Mouse (Mus musculus) neural tube, embryonic 14.5 days (tissue): ENCODE results near the gene Pax4. TPM values are rescaled to one million over a fixed set of nuclear protein-coding genes. Genes with fewer than 3 reads are reported as not detected.

Experiments used
- ATAC-seq: fragments of 200-750 bp; cut with Nextera tagmentation; 2 replicates; pipeline ENCODE4 v1.8.0; 2017; ENCODE audit warnings: low read depth, mild to moderate bottlenecking, moderate TSS enrichment, moderate library complexity
- H3K27ac ChIP-seq: fragments of 300-500 bp; sonication (generic); 2 replicates; pipeline ENCODE4 v1.5.1; 2014; ENCODE audit warnings: low read depth, mild to moderate bottlenecking, control low read depth, low read length, moderate library complexity, mixed read lengths
- H3K27me3 ChIP-seq: fragments of 300-500 bp; sonication (generic); 2 replicates; pipeline ENCODE4 v1.6.1; 2014; ENCODE audit warnings: low read length; ENCODE audit not compliant: control insufficient read depth, insufficient read depth
- H3K36me3 ChIP-seq: fragments of 300-500 bp; sonication (generic); 2 replicates; pipeline ENCODE4 v1.6.1; 2014; ENCODE audit warnings: low read length, mixed read lengths; ENCODE audit not compliant: control insufficient read depth, insufficient read depth
- H3K4me1 ChIP-seq: fragments of 300-500 bp; sonication (generic); 2 replicates; pipeline ENCODE4 v1.6.1; 2014; ENCODE audit warnings: low read length; ENCODE audit not compliant: control insufficient read depth, insufficient read depth
- H3K4me2 ChIP-seq: fragments of 300-500 bp; sonication (generic); 2 replicates; pipeline ENCODE4 v1.6.1; 2014; ENCODE audit warnings: mild to moderate bottlenecking, low read depth, low read length, control low read depth
- H3K4me3 ChIP-seq: fragments of 300-500 bp; sonication (generic); 2 replicates; pipeline ENCODE4 v1.5.1; 2014; ENCODE audit warnings: low read depth, low read length, control low read depth, mixed read lengths
- H3K9ac ChIP-seq: fragments of 300-500 bp; sonication (generic); replicated peaks from 2 replicates; pipeline ENCODE4 v1.6.1; 2014; ENCODE audit warnings: low read depth, mild to moderate bottlenecking, control low read depth, low read length, mixed read lengths
- H3K9me3 ChIP-seq: fragments of 300-500 bp; sonication (generic); 2 replicates; pipeline ENCODE4 v1.6.1; 2016; ENCODE audit warnings: low read length; ENCODE audit not compliant: control insufficient read depth
- WGBS: fragments of 180-500 bp; shearing (Covaris S2); extraction: QIAGEN DNeasy Blood & Tissue Kit; methylation state at CpG from one replicate; pipeline ENCODE4 v1.1.7; 2014; 5-methylcytosine and 5-hydroxymethylcytosine counted together
- polyA plus RNA-seq: library from polyadenylated mRNA; unstranded; fragments of >200 nt; fragmentation: Nextera tagmentation; extraction: Ambion mirVana; gene quantifications from 2 replicates; pipeline ENCODE4 v1.2.1, GENCODE M21; 2014

Gene Pax4
- polyA plus RNA-seq, 1 experiment from 2014 or later = not detected

- Histone ChIP-seq H3K9ac (peak overlapping the region; percentile 70), H3K36me3 (no peaks in the 10 kb centered on the region), H3K27ac (no peak overlapping the region), H3K27me3 (no peaks in the 10 kb centered on the region), H3K4me2 (peak overlapping the region; percentile 82), H3K4me1 (peaks cover 14% of the 10 kb centered on the region; the same call in 1 of the 2 replicates), H3K4me3 (peak overlapping the region; percentile 80), H3K9me3 (no peaks in the 10 kb centered on the region)
- 8% methylated on average over 21 of the region's 21 CpGs for WGBS
- ATAC-seq = no peak
Observed at GRCm38 (mm10) chr6:28480752-28481492, 31.8 kb upstream of the Pax4 start.

- under 1% methylated on average over 68 of the region's 68 CpGs for WGBS
- Histone ChIP-seq H3K9me3 (no peaks in the 10 kb centered on the region), H3K36me3 (no peaks in the 10 kb centered on the region), H3K4me2 (peak overlapping the region; percentile 82), H3K4me1 (peaks cover 14% of the 10 kb centered on the region; the same call in 1 of the 2 replicates), H3K9ac (peak overlapping the region; percentile 70), H3K27me3 (no peaks in the 10 kb centered on the region), H3K4me3 (peak overlapping the region; percentile 80), H3K27ac (peak overlapping the region; percentile 39; the same call in 1 of the 2 replicates)
- peak; percentile 99 for ATAC-seq
Observed at GRCm38 (mm10) chr6:28479865-28480751, 31.0 kb upstream of the Pax4 start.

GRCm38 (mm10) chr6:28474839-28475238, 25.7 kb upstream of the Pax4 start, which contains the start of gene Snd1:
Gene Snd1 (plus strand): TSS chr6:28475139.
- H3K4me3 ChIP-seq = no peak within 1 kb of the TSS
- peaks cover 6% of the 10 kb centered on the region; the same call in 1 of the 2 replicates for H3K4me1 ChIP-seq
- H3K4me2 ChIP-seq = no peak within 1 kb of the TSS
- no peak within 1 kb of the TSS for H3K9ac ChIP-seq
- ATAC-seq = no peak
- WGBS = 89% methylated on average over 5 of the region's 5 CpGs
- H3K27me3 ChIP-seq = no peaks in the 10 kb centered on the region
- H3K36me3 ChIP-seq = no peaks in the 10 kb centered on the region
- no peaks in the 10 kb centered on the region for H3K9me3 ChIP-seq
- no peak within 1 kb of the TSS for H3K27ac ChIP-seq

GRCm38 (mm10) chr6:28474211-28474610, 25.1 kb upstream of the Pax4 start:
- H3K9me3 ChIP-seq = no peaks in the 10 kb centered on the region
- H3K4me1 ChIP-seq = peaks cover 3% of the 10 kb centered on the region; the same call in 1 of the 2 replicates
- no peak overlapping the region for H3K4me3 ChIP-seq
- H3K27ac ChIP-seq = no peak overlapping the region
- WGBS = 87% methylated on average over 4 of the region's 4 CpGs
- H3K36me3 ChIP-seq = no peaks in the 10 kb centered on the region
- no peak overlapping the region for H3K4me2 ChIP-seq
- H3K27me3 ChIP-seq = no peaks in the 10 kb centered on the region
- ATAC-seq = no peak
- H3K9ac ChIP-seq = no peak overlapping the region

- Histone ChIP-seq H3K27me3 (no peaks in the 10 kb centered on the region), H3K27ac (no peak overlapping the region), H3K4me2 (no peak overlapping the region), H3K4me1 (no peaks in the 10 kb centered on the region), H3K4me3 (no peak overlapping the region), H3K36me3 (no peaks in the 10 kb centered on the region), H3K9ac (no peak overlapping the region), H3K9me3 (no peaks in the 10 kb centered on the region)
- no peak; the same call in 1 of the 2 replicates for ATAC-seq
- WGBS = 92% methylated on average over 9 of the region's 9 CpGs
Observed at GRCm38 (mm10) chr6:28471284-28472035, 22.3 kb upstream of the Pax4 start.

GRCm38 (mm10) chr6:28470621-28471020, 21.5 kb upstream of the Pax4 start:
- no peak overlapping the region for H3K9ac ChIP-seq
- H3K36me3 ChIP-seq = no peaks in the 10 kb centered on the region
- no peak overlapping the region for H3K4me2 ChIP-seq
- no peak overlapping the region for H3K27ac ChIP-seq
- WGBS = 84% methylated on average over 5 of the region's 5 CpGs
- no peak for ATAC-seq
- H3K4me1 ChIP-seq = no peaks in the 10 kb centered on the region
- no peak overlapping the region for H3K4me3 ChIP-seq
- no peaks in the 10 kb centered on the region for H3K9me3 ChIP-seq
- no peaks in the 10 kb centered on the region for H3K27me3 ChIP-seq

- H3K9ac ChIP-seq = no peak overlapping the region
- no peak overlapping the region for H3K4me2 ChIP-seq
- ATAC-seq = no peak
- H3K4me1 ChIP-seq = no peaks in the 10 kb centered on the region
- no peaks in the 10 kb centered on the region for H3K9me3 ChIP-seq
- 77% methylated on average over 4 of the region's 4 CpGs for WGBS
- H3K4me3 ChIP-seq = no peak overlapping the region
- no peaks in the 10 kb centered on the region for H3K27me3 ChIP-seq
- H3K27ac ChIP-seq = no peak overlapping the region
- no peaks in the 10 kb centered on the region for H3K36me3 ChIP-seq
Observed at GRCm38 (mm10) chr6:28470017-28470602, 21.0 kb upstream of the Pax4 start.

GRCm38 (mm10) chr6:28464630-28465029, 15.5 kb upstream of the Pax4 start:
- Histone ChIP-seq H3K4me3 (no peak overlapping the region), H3K9ac (no peak overlapping the region), H3K27ac (no peak overlapping the region), H3K9me3 (no peaks in the 10 kb centered on the region), H3K4me2 (no peak overlapping the region), H3K27me3 (no peaks in the 10 kb centered on the region), H3K4me1 (no peaks in the 10 kb centered on the region), H3K36me3 (no peaks in the 10 kb centered on the region)
- 2% methylated on average over 6 of the region's 6 CpGs for WGBS
- ATAC-seq = peak; percentile 76; the same call in 1 of the 2 replicates
